Mouse (Mus musculus) monocyte, adult 5-6 weeks (primary cell): ENCODE data around the gene Xpot. TPM values are rescaled to one million over a fixed set of nuclear protein-coding genes. Genes with fewer than 3 reads are reported as not detected.

Source experiments
- ATAC-seq: fragments of 153-309, 156-312 bp; replicated peaks from 2 replicates; pipeline ENCODE4 v1.8.0; 2017; ENCODE audit warnings: mild to moderate bottlenecking; ENCODE audit not compliant: low TSS enrichment, insufficient number of reproducible peaks, severe bottlenecking, poor library complexity, low FRiP score
- total RNA-seq: library from RNA; stranded (forward); fragments of 200-1000, 200-491, 200-594 nt; gene quantifications from 3 replicates; pipeline ENCODE4 v1.2.3, GENCODE M21; 2017

The Xpot gene
- total RNA-seq, 1 experiment from 2014 or later, result 51.3 TPM

GRCm38 (mm10) chr10:121625407-121626185 is 536 bp downstream of the Xpot start:
- peak; percentile 12; the same call in 1 of the 2 replicates for ATAC-seq

- ATAC-seq, result no peak
Observed at GRCm38 (mm10) chr10:121625006-121625405, 1.1 kb downstream of the Xpot start.

DNA sequence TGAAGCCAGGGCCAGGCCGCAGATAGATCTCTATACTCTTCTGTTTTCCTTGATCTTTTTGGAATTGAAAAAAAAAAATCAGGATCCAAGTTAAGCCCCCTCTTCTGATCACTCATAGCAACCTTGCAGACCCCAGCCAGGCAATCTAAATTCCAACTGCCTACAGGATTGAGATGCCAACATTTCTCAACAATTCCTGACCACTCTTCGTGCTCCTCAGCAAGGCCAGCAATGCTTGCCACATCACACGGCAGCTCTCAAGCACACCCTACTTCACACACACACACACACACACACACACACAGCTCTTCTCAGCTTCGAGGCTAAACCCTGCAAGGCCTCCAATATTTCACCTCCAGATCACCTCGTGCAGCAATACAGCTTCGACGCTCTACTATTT is 2.5 kb downstream of the Xpot start:
- ATAC-seq, result no peak

DNA sequence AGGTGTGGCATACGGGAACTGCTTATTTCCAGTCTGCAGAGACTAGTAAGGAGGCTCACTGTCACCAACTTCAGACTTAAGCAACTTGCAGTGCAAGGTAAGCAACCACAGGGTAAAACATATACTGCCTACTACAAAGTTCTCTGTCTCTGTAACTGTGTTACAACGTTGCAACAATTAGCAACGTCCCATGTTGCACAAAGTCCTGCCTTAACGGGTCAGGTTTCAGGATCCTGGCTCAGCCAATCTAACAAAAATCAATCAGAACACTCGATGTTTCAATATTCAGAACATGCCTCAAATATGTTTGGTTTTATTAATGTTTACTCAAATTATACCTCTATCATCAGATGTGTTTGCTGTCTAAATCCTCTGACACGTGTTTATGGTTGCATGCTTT is 3.7 kb downstream of the Xpot start:
- ATAC-seq, result no peak

DNA sequence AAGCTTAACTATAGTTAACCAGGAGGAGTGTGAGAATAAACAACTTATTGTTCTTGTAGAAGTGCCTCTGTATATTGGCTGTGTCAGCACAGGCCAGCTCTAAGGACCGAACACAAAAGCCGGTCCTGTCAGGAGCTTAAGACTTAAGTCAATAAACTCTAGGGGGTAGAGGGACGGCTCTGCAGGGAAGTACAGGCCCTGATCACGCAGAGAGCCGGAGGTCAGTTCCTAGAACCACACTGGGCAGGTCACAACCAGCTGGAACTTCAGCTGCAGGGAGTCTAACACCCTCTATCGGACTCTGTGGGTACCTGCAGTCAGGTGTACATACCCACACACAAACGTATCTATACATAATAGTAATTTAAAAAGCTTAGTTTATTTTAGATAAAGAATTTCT is 10.2 kb downstream of the Xpot start:
- ATAC-seq, result no peak

DNA sequence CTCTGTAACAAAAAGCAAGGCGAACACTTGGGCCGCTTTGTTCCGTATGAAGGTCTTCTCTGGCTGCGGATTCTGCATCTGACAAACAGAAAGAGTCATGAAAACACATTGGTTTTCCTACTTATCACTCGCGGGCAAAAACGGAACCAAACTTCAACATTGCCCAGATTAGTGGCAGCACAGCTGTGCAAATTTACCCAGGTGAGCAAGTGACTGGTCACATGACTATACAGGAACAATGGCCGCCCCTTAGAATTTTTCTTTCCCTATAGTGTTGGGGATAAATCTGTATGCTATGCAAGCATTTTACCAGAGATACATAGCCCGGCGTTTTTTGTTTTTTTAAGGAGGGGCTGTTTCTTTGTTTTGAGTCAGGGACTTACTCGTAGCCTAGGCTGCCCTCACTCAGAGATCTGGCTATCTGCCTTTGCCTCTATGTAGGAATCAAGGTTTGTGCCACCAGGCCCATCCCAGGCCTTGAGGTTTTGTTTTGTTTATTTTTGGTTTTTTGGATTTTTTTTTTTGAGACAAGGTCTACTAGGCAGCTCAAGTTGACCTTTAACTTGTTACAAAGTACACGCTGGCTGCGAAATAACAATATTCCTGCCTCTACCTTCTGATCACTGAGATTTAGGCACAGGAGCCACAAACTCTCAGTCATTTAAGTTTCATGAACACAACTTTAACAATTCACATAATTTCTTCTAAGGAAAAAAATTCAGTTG is 10.8 kb downstream of the Xpot start:
- no peak for ATAC-seq

- ATAC-seq, result no peak
Observed at GRCm38 (mm10) chr10:121613570-121613969, 12.6 kb downstream of the Xpot start.

DNA sequence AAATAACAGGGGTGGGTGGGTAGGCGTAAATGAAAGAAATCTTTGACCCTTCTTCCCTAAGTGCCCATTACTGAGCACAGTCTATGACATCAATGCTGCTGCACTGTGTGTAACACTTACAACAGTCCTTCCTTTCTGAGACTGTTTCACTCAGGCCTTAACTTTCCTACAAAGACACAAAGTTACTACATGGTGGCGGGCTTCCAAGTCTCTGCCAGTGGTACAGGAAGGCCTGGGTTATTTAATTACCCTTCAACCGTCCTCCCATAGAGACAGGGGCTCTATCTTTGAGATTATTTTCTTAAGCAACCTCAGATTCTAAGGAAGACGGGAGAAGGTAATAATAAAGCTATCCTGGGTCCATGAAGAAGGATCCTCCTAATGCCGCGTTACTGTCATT is 13.7 kb downstream of the Xpot start:
- no peak for ATAC-seq

DNA sequence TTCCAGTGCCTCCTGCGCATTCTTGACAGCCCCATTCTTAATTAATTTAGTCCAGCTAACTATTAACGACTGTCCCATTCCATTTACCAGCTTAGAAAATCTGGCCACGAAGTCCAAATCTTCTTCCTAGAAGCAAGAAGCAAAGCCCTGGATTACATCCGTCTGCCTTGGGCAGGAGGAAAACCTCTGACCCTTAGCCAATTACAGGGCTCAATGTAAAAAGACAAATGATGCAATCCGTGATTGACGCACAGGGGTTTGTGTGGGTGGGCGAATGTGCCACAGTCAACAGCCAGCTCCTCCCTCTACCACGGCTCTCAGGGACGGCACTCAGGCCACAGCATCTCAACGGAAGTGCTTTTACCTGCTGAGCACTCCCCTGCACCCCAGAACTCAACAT is 14.5 kb downstream of the Xpot start:
- no peak for ATAC-seq

GRCm38 (mm10) chr10:121608177-121608576 is 18.0 kb downstream of the Xpot start:
- 0 out of 2 replicates have a peak, but pooled peaks have one; percentile 7 for ATAC-seq

DNA sequence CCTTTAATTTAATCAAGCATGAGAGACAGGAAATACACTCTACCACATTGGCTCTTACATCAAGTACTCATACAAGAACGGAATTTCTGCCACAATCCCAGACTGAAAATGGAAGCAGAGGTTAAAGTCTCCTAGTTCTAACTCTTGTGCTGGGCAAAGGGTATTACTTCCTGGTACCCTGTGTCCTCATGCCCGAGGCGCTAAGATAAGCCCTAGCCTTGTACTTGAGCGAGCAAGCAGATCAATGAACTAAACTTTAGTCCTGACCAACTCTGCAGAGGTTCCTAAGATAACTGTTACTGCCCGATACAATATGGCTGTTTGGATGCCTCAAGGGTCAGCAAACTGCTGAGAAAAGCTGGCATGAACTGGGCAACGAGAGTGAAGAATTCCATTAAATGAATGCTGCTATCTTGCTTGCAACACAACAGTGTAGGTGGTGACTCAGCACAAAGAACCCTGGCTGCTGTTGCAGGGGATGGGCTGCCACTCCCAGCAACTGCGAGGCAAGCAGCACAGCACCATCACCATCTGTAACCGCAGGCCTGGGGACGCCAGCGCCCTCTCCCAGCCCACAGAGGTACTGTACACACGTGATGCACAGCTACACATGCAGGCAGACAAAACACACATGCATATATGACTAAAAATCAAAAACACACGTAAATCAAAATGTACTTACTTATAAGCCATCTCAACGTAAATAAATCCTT is 21.3 kb downstream of the Xpot start:
- no peak for ATAC-seq

DNA sequence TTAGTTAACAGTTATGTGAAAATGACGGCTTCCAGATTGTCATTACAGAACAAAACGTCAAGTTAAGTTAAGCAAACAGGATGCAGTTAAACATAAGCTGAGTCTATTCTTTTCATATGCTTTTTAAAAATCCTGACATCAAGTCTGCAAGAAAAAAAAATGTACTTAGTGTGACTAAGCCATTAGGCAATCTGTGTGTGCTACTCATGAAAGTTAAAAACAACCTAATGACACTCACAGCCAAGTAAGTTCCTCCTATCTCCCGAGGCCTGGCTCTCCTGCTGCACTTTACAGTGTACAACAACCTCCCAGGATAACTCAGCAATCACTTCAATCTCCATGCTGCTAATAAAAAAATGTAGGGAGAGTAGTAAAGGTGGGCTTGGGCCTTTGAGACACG is 22.6 kb downstream of the Xpot start:
- no peak for ATAC-seq

- ATAC-seq, result no peak
Observed at GRCm38 (mm10) chr10:121601272-121601671, 24.9 kb downstream of the Xpot start.

- peak; percentile 88 for ATAC-seq
Observed at GRCm38 (mm10) chr10:121596580-121596979, 29.6 kb downstream of the Xpot start.

DNA sequence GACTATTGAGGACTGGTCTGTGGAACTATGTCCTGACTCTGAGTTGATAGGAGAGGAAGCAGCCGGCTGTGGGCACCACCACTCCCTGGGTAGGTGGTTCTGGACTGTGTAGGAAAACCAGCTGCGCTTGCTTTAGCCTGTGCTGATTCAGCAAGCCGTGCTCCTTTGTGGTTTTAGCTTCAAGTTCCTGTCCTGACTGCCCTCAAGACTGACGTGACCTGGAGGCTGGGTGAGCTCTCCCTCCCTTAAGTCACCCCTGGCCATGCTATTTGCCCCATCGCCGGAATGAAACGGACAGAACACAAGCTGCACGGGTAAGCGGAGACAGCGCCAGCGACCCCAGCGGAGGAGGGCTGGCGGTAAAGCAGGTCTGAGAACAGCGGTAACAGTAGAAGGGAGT is 35.0 kb downstream of the Xpot start:
- peak; percentile 44 for ATAC-seq

DNA sequence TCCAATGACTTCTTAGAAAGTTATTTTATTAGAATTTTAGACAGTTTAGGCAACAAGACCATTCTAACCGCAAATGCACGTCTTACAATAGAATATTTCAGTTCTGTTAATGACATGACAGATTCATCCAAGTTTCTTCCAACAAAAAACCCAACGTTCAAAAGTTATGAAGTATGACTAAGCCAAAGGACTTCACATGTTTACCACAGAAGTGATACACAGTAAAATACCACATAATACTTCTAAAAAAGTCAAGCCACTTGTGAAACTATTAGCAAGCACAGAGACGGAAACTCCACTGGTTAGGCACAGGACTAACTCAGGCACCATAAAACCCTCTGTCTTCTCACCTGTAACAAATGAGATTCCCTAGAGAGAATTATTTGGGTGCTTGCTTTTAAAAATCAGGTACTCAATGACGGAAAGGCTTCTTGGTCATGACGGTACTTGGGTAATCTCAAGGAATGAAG is 38.7 kb downstream of the Xpot start:
- no peak for ATAC-seq

- ATAC-seq, result peak; percentile 44
Observed at GRCm38 (mm10) chr10:121586675-121587370, 39.3 kb downstream of the Xpot start, which contains the start of gene Tbk1. TSS of gene Tbk1 (minus strand) at chr10:121586787.

DNA sequence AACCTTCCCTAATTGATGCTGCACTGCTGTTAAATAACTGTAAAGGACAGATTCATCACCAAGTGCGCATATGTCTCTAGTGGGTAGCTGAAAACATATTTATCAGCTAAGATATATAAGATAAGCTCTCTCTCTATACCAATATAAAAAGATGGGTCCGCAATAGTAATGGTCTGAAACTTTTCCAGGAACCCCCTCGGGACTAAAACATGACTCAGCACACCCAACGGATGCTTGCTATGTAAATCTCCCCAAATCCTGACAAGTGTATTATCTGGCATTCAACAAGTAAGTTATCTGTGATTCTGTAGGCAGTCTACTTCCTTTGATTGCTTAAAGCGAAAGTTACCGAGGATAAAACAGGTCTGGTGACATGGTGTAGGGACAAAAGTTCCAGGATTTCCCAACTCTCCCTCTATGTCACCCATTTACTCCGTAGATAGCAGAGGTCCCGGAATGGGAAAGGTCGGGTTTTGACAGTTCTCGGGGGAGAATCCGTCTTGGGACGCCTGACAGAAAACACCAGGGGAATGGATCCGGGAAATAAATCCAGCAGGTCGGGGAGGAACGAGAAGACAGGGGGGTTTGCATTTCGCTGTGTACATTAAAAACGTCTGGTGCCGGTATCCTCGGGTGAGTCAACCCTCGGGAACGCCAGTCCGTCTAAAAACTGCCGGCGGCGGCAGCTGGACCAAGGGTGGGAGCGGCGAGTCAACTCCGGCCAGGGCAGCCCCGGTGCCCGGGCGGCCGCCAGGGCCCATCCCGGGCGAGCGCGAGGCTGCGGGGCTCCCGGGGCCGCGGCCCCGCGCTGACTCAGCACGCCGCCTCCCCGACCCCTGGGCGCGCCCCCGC is 40.1 kb downstream of the Xpot start:
- ATAC-seq, result no peak
